Mouse (Mus musculus): ENCODE measurements around the gene Smurf2.
A peak's percentile ranks its signal among the peaks of the same experiment; 100 is the strongest.

Smurf2 gene

GRCm38 (mm10) chr11:106905707-106906106 lies 14.8 kb downstream of the Smurf2 start:
- no peak for DNase-seq

- no peak for DNase-seq
Observed at GRCm38 (mm10) chr11:106899804-106900203, 20.7 kb downstream of the Smurf2 start.

GRCm38 (mm10) chr11:106896561-106897168 lies 23.9 kb downstream of the Smurf2 start:
- no peak for DNase-seq

- DNase-seq = no peak
Observed at GRCm38 (mm10) chr11:106883656-106884055, 36.9 kb downstream of the Smurf2 start.

DNA sequence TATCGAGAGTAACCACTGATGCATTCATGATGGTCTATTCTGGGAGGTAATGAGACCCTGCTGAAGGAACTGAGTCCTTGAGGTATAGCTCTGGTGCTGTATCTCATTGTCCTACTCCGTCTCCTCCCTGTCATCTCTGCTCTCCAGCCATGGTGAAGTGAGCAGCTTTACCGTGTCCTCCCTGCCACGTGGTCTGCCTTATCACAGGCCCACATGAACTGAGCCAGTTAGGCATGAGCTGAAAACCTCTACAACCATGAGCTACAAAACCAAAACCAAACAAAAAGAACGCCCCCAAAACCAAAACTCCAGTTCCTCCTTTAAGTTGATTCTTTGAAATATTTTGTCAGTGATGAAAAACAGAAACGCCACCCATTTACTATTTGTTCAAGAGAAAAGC lies 47.9 kb downstream of the Smurf2 start:
- DNase-seq = no peak

DNA sequence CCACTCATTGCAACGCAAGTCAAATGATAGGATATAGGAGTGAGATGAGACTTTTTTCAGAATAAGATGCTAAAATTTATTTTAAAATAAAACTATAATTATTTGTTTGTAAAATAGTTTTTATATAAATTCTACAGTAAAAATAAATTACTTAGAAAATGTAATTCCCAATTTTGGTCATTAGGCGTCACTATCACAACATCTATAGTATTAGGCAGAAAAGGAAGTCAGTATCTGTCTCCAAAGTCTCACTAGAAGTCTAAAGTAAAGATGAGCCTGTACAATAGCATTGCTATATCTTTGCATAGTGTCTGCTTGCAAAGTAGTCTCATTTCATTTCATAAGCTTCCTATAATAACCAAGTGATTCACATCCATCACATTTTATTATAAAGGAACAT lies 69.1 kb downstream of the Smurf2 start:
- no peak for DNase-seq

GRCm38 (mm10) chr11:106842002-106842401 lies 78.5 kb downstream of the Smurf2 start:
- peak; percentile 19 for DNase-seq

DNA sequence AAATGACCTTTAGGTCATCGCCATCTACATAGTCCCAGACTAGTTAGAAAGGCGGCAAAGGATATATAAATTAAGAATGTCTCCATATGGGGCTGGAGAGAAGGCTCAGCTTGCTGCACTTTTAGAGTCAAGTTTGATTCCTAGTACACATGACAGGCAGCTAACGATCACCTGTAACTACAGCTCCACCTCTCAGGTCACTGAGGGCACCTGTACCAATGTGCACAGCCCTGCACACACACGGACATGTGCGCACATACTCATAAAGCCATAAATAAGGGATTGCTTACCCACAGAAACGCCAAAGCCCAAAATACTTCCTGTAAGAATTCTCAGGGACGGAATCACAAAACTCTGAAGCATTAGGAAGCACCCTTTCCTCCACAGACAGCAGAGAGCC lies 92.4 kb downstream of the Smurf2 start:
- no peak for DNase-seq

DNA sequence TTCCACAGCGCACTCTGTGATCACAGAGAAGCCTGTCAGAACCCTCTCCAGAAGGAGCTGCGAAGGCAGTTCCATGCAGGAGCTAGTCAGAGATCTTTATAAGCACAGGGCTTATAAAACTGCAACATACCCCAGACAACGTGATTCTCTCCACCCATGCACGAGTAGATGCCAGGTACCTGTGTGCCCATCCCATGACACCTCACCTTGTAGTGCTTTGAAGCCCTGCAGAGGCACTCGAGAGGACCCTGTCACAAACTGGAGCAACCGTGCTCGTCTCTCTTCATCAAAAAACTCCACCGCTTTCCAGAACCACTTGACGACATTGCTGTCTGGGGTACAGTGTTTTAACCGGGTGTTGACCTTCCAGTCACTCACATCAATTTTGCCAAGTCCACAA lies 96.1 kb downstream of the Smurf2 start:
- no peak for DNase-seq

DNA sequence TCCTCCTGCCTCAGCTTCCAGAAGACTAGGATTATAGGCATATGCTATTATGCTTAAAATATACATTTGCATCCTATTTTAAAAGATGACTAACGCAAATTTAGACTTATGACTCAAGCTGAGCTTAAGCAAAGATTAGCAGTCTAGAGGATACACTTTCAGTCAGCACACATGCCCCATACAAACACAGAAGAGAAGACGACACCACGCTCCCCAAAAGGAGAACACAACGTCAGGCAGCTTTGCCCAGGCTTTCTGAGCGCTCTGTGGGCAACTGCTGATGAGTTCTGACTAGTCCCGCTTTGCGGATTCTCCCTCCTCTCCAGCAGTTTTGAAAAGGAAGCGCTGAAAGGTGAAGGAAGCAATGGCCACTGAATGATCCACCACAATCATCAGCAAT lies 96.8 kb downstream of the Smurf2 start:
- no peak for DNase-seq

DNA sequence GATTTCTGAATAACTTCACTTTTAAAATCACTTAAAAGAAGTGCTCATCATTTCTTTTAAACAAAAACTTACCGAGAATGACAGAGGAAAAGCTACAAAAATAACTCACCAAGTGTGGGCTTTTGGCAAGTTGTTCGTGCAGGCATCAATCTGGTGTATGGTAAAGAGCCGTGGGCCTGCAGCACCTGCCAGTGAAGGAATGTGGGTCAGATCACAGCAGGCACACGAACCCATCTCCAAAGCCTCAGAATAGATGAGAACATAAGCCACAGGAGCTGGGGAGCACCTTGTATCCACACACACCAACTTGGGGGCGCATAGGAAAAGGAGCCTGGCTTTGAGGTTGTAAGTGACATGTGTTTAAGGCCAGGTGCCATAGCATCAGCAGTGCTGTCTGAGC lies 97.6 kb downstream of the Smurf2 start:
- DNase-seq = no peak

DNA sequence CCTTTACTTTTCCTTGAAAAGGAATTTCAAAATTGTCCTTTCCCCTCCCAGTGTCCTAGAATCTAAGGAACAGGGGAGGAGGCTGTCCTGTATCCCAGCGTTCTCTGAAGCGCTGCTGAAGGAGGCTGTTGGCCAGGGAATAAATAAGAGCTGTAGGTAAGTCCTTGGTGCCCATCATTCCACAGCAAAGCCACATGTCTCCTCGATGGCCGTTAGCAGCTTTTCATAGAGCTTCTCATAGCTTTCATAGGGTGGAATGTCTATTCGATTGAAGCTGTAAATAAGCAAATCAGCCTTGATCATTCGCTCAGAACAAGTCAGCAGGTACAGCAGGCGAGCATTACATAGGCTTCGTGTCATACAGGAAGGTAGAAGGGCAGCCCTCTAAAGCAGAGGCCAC lies 98.0 kb downstream of the Smurf2 start:
- DNase-seq = no peak

- DNase-seq = no peak
Observed at GRCm38 (mm10) chr11:106821397-106821796, 99.1 kb downstream of the Smurf2 start.

DNA sequence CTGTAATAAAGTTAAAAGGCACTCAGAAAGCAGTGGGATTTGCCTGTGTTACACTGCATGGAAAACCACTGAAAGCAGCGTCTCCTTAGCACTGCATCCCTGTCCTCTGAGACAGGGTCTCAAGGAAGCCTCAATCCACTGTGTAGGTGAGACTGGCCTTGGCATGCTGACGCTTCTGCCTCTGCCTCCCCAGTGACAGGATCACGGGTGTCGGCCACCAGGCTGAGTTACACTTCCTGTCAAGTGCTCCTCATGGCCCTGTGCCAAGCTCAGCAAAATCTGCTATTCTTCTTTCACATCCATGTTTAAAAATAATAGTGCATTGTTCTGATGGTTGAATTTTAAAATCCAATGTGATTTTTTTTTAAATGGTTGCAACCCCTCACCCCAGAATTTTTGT lies 99.5 kb downstream of the Smurf2 start:
- DNase-seq = peak; percentile 83

- no peak for DNase-seq
Observed at GRCm38 (mm10) chr11:106820252-106820651, 100.3 kb downstream of the Smurf2 start.

- DNase-seq = no peak
Observed at GRCm38 (mm10) chr11:106819595-106819994, 100.9 kb downstream of the Smurf2 start.

DNA sequence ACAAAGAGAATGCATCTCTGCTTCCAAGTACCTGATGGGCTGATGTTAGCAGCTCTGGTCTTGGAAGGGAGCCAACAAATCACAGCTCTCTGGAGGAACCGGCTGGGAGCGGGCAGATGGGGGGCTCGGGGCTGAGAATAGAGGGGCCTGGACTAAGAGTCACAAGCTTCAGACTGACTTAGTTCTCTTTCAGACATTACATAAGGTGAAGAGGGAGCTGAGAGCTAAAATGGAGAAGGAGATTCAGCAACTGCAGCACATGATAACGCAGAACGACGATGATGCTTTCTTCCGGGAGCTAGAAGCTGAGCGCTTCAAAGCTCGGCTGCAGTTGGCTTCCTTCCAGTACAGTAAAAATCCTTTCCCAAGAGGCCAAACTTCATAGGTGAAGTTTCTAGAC lies 102.2 kb downstream of the Smurf2 start:
- peak; percentile 62 for DNase-seq

DNA sequence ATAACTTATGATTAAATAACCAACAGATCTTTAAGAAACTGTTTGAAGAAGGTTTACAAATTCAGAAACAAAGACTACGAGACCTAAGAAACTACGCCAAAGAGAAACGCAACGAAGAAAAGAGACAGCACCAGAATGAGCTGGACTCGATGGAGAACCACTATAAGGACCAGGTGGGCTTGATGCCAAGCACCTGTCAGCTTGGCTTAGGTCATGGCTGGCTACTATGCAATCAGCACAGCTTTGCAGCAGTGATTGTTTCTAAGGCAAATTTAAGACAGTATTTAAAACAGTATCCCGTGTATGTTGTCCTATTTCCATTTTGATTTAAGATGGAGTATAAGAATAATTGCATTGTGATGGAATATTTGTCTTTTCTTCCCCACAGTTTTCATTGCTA lies 102.7 kb downstream of the Smurf2 start:
- no peak for DNase-seq

DNA sequence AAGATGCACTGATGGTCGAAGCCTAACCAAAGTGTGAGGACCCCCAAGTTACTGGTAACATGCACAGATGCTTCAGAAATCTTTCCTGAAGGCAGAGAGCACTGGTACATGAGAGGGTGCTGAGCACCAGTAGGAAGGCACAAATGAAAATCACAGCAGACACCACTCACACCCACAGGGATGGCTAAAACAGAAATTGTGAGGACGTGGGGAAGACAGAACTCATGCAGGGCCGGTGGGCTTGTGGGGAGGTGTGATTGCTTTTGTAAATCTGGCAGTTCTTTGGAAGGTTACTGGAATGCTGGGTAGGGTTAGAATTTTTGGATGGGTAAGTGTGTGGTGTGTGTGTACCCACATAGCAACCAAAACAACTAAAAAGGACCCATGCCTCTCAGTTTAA lies 103.4 kb downstream of the Smurf2 start:
- no peak for DNase-seq

DNA sequence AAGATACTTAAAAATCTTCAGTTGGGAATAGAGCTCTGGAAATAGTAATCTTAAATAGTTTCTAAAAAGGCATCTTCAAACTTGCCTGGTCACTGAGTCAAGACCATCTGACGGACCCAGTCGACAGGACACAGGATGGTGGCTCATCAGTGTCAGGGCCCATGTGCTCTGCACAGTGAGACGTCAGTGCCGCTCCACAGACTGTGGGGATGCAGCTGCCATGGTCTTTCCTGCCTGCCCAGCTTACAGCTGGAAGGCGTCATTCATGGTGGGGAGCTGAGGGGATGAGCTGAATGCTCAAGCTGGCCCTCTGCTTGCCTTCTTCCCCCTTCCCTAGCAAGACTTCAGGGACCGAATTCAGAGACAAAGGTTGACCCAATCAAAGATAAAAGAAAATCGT lies 104.2 kb downstream of the Smurf2 start:
- DNase-seq = no peak

DNA sequence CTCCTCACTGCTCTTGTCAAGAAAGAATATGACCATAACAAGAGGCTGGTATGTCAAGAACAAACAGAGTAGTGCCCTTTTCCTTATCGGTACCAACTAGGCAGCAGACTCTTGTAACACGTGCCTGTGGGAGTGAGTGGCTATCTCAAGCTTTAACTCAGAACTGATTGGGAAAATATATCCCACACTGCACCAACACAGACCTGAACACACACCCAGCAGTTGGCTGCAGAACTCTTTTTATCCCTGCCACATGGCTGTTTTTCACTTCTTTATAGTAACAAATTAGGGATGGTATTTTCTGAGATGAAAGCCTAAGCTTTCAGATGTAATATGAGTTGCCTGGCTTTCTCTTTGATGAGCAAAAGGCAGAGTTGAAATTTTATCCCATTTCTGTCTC lies 104.8 kb downstream of the Smurf2 start:
- no peak for DNase-seq

GRCm38 (mm10) chr11:106815331-106815730 lies 105.2 kb downstream of the Smurf2 start:
- no peak for DNase-seq

- peak; percentile 67 for DNase-seq
Observed at GRCm38 (mm10) chr11:106814601-106815320, 105.8 kb downstream of the Smurf2 start.

- peak; percentile 41 for DNase-seq
Observed at GRCm38 (mm10) chr11:106812410-106813136, 107.9 kb downstream of the Smurf2 start.

All from kidney, postnatal 14 days (tissue).